Mouse (Mus musculus) MEL (cell line): Measurements from ENCODE around the gene Olfr648.

Experiments
- CTCF ChIP-seq, 3 experiments: IDR thresholded peaks in 2 of 3; conservative IDR thresholded peaks in 1 of 3; 2 replicates each; pipeline ENCODE4 v1.5.1; 2011 to 2012; ENCODE audit warnings: low read length in 3 of 3, low read depth in 2 of 3, mild to moderate bottlenecking in 2 of 3, improper control_type of control experiment in 1 of 3, inconsistent platforms in 1 of 3, mixed read lengths in 1 of 3, moderate library complexity in 1 of 3; ENCODE audit not compliant: control insufficient read depth in 1 of 3, insufficient read depth in 1 of 3, poor library complexity in 1 of 3, severe bottlenecking in 1 of 3
- E2F4 ChIP-seq: IDR thresholded peaks from 2 replicates; pipeline ENCODE4 v1.6.1; 2011; ENCODE audit warnings: low read depth, low read length, improper control_type of control experiment, borderline replicate concordance
- ETS1 ChIP-seq: IDR thresholded peaks from 2 replicates; pipeline ENCODE4 v1.6.1; 2012; ENCODE audit warnings: low read depth, mild to moderate bottlenecking, inconsistent platforms, low read length, improper control_type of control experiment, moderate library complexity
- GATA1 ChIP-seq: IDR thresholded peaks from 2 replicates; pipeline ENCODE4 v1.6.1; 2011; ENCODE audit warnings: low read depth, low read length, improper control_type of control experiment
- MEF2A ChIP-seq: IDR thresholded peaks from 2 replicates; pipeline ENCODE4 v1.6.1; 2014; ENCODE audit warnings: low read depth, mild to moderate bottlenecking, inconsistent platforms, low read length, improper control_type of control experiment; ENCODE audit not compliant: poor library complexity, insufficient replicate concordance, severe bottlenecking; ENCODE audit errors: extremely low read depth
- MYB ChIP-seq: IDR thresholded peaks from 2 replicates; pipeline ENCODE4 v1.6.1; 2011; ENCODE audit warnings: mild to moderate bottlenecking, low read depth, low read length, improper control_type of control experiment
- MYC ChIP-seq: IDR thresholded peaks from 2 replicates; pipeline ENCODE4 v1.6.1; 2011; ENCODE audit warnings: low read depth, mild to moderate bottlenecking, low read length, improper control_type of control experiment, moderate library complexity
- POLR2A ChIP-seq, 2 experiments: IDR thresholded peaks; 2 replicates each; pipeline ENCODE4 v1.6.1; 2011 to 2012; ENCODE audit warnings: low read length in 2 of 2, mild to moderate bottlenecking in 2 of 2, control low read depth in 1 of 2, improper control_type of control experiment in 1 of 2, low read depth in 1 of 2, moderate library complexity in 1 of 2; ENCODE audit not compliant: control insufficient read depth in 1 of 2, insufficient read depth in 1 of 2, poor library complexity in 1 of 2
- POLR2AphosphoS2 ChIP-seq: IDR thresholded peaks from 2 replicates; pipeline ENCODE4 v1.6.1; 2011; ENCODE audit warnings: low read length, improper control_type of control experiment
- POLR2AphosphoS5 ChIP-seq: IDR thresholded peaks from 2 replicates; pipeline ENCODE4 v1.6.1; 2012; ENCODE audit warnings: low read depth, borderline replicate concordance, mild to moderate bottlenecking, inconsistent platforms, low read length, moderate library complexity, mixed read lengths
- SIN3A ChIP-seq: IDR thresholded peaks from 2 replicates; pipeline ENCODE4 v1.6.1; 2012; ENCODE audit warnings: low read length, improper control_type of control experiment, inconsistent platforms
- USF1 ChIP-seq: IDR thresholded peaks from 2 replicates; pipeline ENCODE4 v1.6.1; 2014; ENCODE audit warnings: low read depth, mild to moderate bottlenecking, inconsistent platforms, low read length, improper control_type of control experiment, moderate library complexity

DNA sequence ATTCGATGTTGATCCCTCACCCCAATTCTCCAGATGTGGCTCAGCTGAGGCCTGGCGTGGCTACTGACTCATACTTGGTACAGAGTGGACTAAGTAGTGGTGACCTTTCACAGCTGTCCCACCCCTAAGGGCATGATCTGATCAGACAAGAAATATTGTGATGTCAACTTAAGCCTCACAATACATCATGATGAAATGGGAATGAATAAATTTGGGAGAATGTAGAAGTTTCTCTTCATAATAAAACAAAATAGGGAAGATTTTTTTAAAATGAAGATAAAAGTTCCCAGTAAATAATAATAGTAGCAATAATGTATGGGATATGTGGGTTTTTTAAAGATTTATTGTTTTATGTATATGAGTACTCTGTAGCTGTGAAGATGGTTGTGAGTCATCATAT is 32.7 kb downstream of the Olfr648 start, which contains the start of gene Ubqlnl:
- TF ChIP-seq USF1: no peak
- no peak for TF ChIP-seq MYB
- no peak for TF ChIP-seq POLR2A (IDR thresholded peaks at IDR 0.05; ENCODE audit: control insufficient read depth in 1 of 2, insufficient read depth in 1 of 2, low read depth in 1 of 2, low read length in 2 of 2, poor library complexity in 1 of 2)
- no peak for TF ChIP-seq GATA1
- TF ChIP-seq E2F4: no peak
- no peak for TF ChIP-seq SIN3A
- TF ChIP-seq CTCF (IDR thresholded peaks at IDR 0.05 in 2 of 3, conservative IDR thresholded peaks at IDR 0.05 in 1 of 3; ENCODE audit: control insufficient read depth in 1 of 3, insufficient read depth in 1 of 3, low read depth in 2 of 3, low read length in 3 of 3, poor library complexity in 1 of 3, severe bottlenecking in 1 of 3): no peak
- TF ChIP-seq POLR2AphosphoS5: no peak
- no peak for TF ChIP-seq POLR2AphosphoS2
- TF ChIP-seq ETS1: no peak
- TF ChIP-seq MEF2A: no peak
- no peak for TF ChIP-seq MYC
